Mouse (Mus musculus): ENCODE results near the gene Hoxb9.

DNA sequence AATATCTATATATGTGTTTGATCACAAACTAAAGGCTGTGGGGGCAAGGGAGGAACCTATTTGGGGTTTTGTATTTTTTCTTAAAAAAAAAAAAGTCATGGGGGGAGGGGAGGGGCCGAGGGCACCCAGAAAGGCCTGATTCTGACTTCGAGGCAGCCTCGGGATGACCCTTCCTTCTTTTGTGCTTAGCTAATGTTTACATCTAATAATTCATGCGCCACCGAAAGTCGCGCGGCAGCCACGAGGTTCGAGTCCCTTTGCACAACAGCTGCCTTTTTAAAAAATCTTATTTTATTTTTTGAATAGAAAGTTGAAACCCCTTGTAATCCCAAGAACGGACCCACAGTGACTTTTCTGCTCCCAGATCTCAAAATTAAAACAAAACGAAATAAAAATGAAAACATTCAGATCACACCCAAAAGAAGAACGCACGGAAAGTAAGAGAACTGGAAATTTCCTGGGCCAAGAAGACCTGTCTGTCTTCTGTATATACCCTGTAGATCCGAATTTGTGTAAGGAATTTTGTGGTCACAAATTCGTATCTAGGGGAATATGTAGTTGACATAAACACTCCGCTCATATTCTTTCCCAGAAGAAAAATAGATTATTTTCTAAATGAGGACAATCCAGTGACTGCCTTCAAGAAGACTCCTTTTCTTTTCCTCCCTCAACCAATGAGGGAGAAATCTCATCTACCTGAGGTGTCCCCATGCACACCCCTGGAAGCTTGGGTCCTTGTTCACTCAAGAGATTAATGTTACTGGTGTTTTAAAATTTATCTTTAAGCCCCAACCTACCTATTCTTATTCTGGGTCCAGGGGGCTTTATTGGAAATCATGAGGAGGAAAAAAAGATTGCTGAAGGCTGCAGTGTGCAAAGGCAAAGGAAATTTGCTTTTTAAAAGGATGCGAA lies 45.7 kb downstream of the Hoxb9 start:
- TF ChIP-seq MAX (IDR thresholded peaks at IDR 0.05) (no peak), CTCF (IDR thresholded peaks at IDR 0.05; ENCODE audit: control insufficient read depth, insufficient read depth, insufficient read length) (no peak), CEBPB (IDR thresholded peaks at IDR 0.05; ENCODE audit: low read depth) (no peak), FOSL1 (IDR thresholded peaks at IDR 0.05; ENCODE audit: insufficient read depth, low read length, poor library complexity, severe bottlenecking) (no peak), MYOD1 (IDR thresholded peaks at IDR 0.05; ENCODE audit: control insufficient read depth, insufficient read length, low read depth) (no peak), MYOG (IDR thresholded peaks at IDR 0.05; ENCODE audit: control insufficient read depth, extremely low read depth, insufficient read length) (no peak)

Data from C2C12 (cell line).